Mouse (Mus musculus) liver, adult (tissue): Measurements from ENCODE around the gene Ildr1.

Experiments used
- GATA4 ChIP-seq: IDR thresholded peaks from 2 replicates; pipeline ENCODE4 v1.6.1; 2014; ENCODE audit warnings: mild to moderate bottlenecking, low read length; ENCODE audit not compliant: insufficient replicate concordance

Gene Ildr1

DNA sequence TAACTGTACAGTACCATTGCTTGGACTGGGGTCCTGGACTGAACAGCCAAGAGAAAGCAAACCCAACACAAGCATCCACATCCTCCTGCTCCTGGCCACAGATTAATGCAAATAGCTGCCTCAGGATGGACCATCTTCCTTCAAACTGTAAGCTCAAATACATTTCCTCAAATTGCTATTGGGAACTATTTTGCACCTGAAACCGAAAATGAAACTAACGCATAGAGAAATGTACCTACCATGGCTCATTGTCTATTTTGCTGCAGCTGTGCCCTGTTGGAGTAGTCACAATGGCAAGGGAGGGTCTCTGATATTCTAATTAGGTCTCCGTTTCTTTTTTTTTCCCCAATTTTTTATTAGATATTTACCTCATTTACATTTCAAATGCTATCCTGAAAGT lies 11.9 kb upstream of the Ildr1 start:
- no peak for TF ChIP-seq GATA4

- TF ChIP-seq GATA4: no peak
Observed at GRCm38 (mm10) chr16:36684325-36684918, 9.4 kb upstream of the Ildr1 start.

DNA sequence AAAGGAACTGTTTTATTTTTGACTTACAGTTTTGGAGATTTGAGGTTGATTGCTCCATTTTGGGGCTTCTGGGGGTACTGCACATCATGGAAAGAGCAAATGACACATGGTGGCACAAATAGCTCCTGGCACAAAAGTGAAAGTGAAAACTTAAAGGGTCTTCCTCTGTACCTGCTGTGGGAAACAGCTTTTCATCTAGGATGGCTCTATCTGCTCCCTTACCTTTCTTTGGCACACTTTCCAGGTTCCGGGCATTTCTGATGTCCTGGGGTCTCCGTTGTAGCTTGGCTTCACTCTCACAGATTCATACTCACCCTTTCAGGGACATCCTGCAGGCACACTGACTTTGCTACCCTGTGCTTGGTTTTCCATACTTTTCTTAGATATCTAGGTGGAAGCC lies 5.7 kb upstream of the Ildr1 start:
- no peak for TF ChIP-seq GATA4

GRCm38 (mm10) chr16:36691484-36691883 lies 2.3 kb upstream of the Ildr1 start:
- TF ChIP-seq GATA4: no peak

DNA sequence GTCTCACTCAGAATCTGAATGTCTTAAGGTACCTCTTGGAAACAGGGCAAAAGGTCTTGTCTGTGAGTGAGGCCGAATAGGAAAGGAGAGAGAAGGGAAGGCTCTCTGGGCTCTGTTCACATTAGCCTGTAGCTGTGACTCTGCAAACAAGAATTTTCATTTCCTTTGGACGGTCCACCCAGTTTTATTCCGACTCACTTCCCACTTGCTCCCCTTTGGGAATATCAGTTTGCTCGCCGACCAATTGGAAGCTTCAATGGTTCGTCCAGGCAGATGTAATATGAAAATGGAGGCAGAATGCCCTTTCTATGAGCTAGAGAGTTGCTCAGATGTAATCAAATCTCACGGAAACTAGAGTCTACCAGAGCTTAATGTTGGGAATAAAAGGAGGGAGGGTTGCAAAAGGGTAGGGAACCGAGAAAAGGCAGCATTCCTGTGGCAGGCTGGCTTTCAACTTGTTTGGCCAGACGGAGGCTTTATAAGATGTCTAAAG lies 1.1 kb downstream of the Ildr1 start:
- no peak for TF ChIP-seq GATA4

- no peak for TF ChIP-seq GATA4
Observed at GRCm38 (mm10) chr16:36697331-36697730, 3.6 kb downstream of the Ildr1 start.

GRCm38 (mm10) chr16:36700484-36700883 lies 6.7 kb downstream of the Ildr1 start:
- TF ChIP-seq GATA4: no peak

DNA sequence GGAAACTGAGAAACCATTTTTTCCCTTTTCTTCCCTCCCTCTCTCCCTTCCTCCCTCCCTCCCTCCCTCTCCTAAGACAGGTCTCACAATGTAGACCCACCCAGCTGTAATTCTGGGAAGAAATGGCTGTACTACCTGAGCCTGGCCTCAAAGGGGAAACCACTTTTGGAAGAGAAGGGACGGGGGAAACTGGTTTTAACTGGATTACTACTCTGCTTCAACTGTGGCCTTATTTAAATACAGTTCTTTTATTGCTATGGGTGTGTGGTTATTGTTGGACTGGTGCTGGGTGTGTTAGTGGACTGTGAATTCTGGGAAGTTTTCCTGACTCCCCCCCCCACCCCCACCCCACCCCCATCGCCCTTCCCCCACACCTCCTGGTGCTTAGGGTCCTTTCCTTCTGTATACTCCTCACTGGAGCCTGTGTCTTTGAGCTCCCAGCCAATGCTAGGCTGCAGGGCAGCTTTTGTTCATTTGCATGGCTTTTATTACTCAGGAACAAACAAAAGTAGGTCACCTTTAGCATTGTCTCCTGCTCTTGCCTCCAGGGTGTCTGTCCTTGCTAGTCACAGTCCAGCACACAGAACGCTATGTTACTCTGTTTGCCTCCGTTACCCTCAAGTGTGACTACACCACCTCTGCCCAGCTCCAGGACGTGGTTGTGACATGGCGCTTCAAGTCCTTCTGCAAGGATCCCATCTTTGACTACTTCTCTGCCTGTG lies 14.1 kb downstream of the Ildr1 start:
- TF ChIP-seq GATA4: no peak

- TF ChIP-seq GATA4: no peak
Observed at GRCm38 (mm10) chr16:36708751-36709150, 15.0 kb downstream of the Ildr1 start.

DNA sequence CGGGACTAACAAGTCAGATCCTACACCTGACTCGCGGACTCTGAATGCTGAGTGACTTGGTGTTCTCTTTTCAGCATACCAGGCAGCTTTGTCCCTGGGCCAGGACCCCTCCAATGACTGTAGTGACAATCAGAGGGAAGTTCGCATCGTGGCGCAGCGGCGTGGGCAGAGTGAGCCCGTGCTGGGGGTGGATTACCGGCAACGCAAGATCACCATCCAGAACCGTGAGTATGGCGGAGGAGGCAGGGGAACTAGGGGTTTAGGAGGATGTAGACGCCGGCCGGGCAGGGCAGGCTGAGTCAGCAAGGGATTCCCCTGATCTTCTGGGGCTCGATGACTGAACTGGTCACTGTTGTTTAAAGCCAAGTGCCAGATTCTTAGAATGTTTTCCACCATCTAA lies 15.6 kb downstream of the Ildr1 start:
- TF ChIP-seq GATA4: no peak

DNA sequence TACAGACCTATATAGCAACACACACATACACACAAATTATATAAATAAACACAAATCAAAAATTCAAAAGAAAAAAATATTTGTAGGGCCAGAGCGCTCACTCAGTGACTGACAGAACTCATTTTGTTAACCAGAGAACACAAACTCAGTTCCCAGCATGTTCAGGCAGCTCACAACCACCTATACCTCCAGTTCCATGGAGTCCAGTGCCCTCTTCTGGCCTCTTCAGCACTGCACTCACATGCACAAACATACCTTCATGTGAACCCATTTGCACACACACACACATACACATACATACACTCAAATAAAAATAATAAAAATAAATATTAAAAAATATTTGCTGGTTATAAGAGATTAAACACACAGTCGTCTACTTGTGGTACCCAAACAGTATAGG lies 17.0 kb downstream of the Ildr1 start:
- no peak for TF ChIP-seq GATA4

DNA sequence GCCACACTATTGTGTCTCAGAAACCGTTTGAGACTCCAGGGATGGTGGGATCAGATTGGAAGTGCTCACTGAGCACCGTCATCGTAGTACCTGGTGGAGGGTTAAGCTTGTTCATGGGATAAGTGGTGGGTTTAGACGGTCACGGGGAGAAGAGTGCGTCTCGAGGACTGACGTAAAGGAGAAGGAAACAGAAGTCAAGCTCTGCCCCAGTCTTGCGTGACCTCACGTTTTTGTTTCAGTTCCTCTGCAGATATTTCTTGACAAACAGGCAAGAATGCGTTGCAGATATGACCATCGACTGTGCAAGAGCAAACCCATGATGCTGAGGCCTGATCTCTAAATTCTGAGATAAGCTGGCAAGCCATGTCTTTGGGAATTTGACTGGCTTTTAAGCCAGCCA lies 18.0 kb downstream of the Ildr1 start:
- no peak for TF ChIP-seq GATA4

DNA sequence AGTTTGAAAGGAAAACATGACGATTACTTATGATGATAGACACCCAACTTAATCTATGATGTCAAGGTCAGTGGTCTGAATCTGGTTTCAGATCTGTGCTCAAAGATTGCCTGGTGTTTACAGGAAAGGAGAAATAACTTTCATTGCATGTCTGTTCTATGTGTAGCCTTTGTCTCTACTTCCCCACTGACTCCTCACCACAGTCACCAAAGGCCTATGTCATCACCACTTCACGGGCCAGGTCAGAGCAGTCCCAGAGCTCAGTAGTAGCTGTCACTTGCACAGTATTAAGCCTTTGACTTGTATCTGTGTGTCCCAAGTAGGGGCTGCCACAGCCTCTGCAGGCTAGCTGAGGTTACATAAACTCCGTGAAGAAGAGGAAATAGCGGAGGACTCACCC lies 23.7 kb downstream of the Ildr1 start:
- no peak for TF ChIP-seq GATA4

DNA sequence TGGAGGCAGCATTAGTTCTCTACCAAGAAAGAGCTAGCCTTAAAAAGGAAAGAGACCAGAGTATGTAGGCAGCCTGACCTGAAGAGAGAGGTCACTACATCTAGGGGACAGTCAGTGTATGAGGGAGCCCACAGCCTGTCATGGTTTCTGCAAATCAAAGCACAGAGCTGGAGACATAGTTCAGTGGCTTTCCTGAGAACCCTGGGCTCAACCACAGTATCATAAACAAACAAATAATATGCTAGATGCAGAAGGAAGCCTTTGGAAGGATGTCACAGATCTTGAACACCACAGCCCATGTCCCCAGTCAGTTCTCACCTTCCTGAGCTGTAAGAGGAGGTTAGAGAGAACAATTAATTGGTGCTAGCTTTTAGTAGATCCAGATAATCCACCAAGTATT lies 24.9 kb downstream of the Ildr1 start:
- no peak for TF ChIP-seq GATA4

GRCm38 (mm10) chr16:36720194-36721055 lies 26.6 kb downstream of the Ildr1 start:
- TF ChIP-seq GATA4: no peak

DNA sequence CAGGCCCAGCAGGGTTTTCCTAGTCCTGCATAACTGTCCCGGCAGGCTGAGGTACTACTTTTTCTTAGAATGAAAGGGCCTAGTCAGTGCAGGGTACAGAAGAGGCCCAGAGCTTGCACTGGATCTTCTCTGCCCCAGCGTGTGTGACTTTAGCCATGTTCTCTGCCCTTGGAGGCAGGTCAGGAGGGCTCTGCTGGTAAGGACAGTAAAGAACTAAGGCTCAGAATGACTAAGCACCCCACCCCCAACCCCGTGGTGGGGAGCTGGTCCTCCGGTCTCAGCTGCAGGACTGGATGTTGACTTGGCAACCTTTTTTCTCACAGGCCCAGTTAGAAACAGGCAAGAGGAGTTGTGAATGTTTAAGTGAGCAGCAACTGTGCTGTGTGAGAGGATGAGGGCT lies 29.0 kb downstream of the Ildr1 start:
- TF ChIP-seq GATA4: no peak
